Mouse (Mus musculus) gastrocnemius, postnatal 4 days (tissue): Measurements from ENCODE around the gene Polr2l. TPM values are rescaled to one million over a fixed set of nuclear protein-coding genes. Genes with fewer than 3 reads are reported as not detected.
A peak's percentile ranks its signal among the peaks of the same experiment; 100 is the strongest.

Source experiments
- DNase-seq, 2 experiments: peaks; one replicate each; pipeline ENCODE4 v3.0.0; 2021 to 2022; ENCODE audit warnings: low spot score in 2 of 2, mixed read lengths in 2 of 2
- long read RNA-seq, 2 experiments: library from polyadenylated mRNA; stranded (forward); transcript quantifications; one replicate each; pipeline ENCODE4 v2.0.0; 2021
- total RNA-seq, 2 experiments: library from RNA; stranded (reverse); gene quantifications; 2 replicates each; pipeline ENCODE4 v1.2.3; 2021

The Polr2l gene
- 10 to 100 TPM; 35.3 to 35.9 TPM for total RNA-seq
- long read RNA-seq, experiment 1, transcript Polr2l-201 (2 exons, 1,650 nt), result major isoform, 22 of 60 reads
- long read RNA-seq, experiment 1, partial matches to known transcripts, result 0 of 60 reads
- long read RNA-seq, experiment 1, other reads (novel, unspliced or antisense), result 38 of 60 reads
- long read RNA-seq, experiment 2, transcript Polr2l-201 (2 exons, 1,650 nt), result major isoform, 39 of 86 reads
- long read RNA-seq, experiment 2, partial matches to known transcripts, result 0 of 86 reads
- long read RNA-seq, experiment 2, other reads (novel, unspliced or antisense), result 47 of 86 reads

DNA sequence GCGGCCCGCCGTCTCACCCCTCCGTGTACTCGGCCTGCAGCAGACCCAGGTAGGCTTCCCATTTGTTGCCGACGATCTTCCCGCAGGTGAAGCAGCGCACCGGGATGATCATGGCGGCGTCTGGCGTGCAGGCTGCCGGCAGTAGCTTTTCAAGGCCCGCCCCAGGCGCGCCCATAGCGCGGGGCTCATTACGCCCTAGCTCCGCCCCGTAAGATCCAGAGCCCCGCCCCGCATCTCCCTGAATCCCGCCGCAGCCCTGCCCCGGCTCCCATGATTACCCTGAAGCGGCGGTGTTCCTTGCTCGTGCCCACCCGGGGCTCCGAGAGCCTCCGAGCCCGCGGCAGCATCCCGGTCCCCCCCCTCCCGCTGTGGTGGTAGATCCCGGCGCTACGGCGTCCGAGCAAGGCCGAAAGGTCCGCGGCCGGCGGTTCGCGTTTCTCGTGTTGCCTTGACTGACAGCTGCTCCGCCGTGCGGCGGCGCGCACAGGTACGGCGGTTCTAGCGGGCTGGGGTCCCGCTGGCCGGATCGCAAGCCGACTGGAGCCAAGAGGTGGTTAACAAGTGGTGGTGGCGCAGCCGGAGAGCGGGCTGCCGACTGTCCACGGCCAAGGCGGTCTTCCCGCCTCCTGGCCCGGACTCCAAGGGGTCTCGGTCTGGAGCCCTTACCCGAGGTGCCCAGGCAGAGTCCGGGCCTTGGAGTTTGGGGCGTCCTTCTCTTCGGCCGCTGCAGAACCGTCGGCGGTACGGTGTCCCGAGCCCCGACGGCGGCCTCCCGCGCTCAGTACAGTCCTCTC lies at the start of gene Polr2l, which contains the start of gene Tspan4:
Gene Polr2l, minus strand, starts transcription at position 122 of the 794 bp plus-strand sequence.
Gene Tspan4, plus strand, starts transcription at position 230 of the 794 bp plus-strand sequence.
- peak; percentile 67 to 86 for DNase-seq

DNA sequence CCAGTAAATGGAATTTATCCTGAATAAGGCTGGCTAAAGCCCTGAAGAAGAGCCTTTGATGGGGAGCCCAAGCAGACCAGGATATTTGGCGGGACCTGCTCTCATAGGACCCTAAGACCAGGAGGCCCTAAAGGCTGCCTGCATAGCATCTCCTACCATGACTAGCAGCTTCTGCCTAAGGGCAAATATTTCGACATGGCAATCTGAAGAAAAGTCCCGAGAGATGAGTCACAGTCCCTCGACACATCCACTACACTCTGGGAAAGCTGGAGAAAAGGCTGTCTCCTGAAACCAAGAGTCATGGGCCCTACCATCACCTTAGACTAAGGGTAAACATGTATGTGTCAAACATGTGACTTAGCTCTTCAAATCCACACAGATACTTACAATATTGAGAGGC lies 49.3 kb upstream of the Polr2l start:
- DNase-seq, result no peak

DNA sequence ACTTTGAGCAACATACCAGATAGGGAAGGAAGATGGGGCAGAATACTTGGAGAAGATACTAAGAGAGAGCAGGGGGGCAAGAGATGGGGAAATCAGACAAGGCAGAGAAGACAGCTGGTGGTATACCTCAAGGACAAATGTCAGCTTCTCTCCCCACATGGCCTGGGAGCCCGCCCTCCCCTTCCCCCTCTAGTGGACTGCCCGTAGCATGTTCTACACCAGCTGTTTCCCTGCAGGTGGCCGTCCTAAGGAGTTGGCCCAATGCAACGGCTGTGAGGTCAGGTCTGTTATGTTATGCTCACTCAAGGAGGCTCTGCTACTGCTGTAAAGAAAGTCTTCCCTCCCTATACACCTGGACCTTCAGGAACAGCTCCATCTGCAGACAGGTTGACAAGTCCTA lies 48.1 kb upstream of the Polr2l start:
- DNase-seq, result no peak

DNA sequence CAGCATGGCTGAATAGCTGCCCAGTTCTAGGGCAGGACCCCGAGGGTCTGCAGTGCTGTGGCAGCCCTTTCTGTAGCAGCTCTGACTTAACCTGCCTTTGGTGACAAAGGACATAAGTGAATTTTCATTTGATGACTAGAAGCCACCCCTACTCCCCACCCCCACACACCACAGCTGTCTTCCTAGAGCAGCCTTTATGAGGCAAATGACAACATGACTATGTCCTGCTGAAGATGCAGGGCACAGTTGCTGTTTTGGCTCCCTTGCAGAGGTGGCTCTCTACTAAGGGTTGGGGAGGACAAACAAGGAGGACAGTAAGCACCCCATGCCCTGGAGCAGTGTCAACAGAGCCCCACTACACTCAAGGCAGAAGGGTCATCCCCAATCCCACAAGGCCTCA lies 44.9 kb upstream of the Polr2l start:
- no peak for DNase-seq

DNA sequence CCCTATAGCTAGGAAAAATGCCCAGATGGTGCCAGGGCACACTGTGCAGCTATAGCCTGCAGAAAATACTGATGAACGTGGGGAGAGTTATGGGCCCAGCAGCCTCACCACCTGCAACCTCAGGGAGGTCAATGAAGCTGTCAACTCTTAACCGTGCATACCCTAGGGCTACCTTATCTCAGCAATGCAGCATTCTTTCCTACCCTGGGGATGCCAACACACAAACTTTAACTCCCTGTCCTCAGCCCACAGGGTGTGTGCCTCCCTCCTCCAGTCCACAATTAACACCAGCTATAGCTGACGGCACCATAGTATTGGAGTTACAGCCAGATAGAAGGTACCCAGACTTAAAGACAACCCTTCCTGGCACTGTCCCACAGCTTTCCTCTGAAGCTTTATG lies 44.0 kb upstream of the Polr2l start:
- DNase-seq, result no peak

DNA sequence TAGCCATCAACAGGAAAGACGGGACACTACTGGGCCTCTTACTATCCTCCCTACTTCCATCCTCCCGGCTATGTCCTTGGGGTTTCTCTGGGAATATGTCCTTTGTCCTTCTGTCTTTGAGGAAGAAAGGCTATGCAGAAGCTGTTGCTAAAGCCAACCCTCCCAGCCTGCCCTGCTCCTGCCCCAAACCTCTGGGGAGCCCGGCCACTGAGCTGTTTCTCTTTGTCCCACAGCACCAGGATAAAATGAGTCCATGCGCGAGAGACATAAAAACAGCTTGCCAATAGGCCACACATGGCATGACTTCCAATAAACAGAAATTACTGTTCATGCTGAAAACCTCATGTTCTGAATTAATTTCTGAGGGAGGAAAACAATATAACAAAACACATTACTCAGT lies 43.4 kb upstream of the Polr2l start:
- no peak for DNase-seq

DNA sequence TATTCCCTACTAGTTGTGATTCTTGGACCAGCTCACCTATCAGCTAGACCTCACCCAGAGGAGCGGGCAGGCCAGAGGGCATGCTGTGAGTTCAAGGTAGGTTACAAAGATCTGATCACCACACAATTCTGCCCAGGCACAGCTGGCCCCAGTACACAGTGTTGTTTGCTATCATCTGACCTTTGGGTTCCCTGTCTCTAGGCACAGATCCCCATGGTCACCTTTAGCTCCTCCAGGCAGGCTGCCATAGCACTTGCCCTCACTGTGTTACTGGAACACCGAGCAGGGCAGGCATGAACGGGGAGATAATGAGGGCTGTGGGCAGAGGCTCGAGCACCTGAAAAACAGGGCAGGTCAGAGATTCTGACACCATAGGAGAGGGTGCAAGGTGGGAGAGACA lies 42.7 kb upstream of the Polr2l start:
- no peak for DNase-seq

DNA sequence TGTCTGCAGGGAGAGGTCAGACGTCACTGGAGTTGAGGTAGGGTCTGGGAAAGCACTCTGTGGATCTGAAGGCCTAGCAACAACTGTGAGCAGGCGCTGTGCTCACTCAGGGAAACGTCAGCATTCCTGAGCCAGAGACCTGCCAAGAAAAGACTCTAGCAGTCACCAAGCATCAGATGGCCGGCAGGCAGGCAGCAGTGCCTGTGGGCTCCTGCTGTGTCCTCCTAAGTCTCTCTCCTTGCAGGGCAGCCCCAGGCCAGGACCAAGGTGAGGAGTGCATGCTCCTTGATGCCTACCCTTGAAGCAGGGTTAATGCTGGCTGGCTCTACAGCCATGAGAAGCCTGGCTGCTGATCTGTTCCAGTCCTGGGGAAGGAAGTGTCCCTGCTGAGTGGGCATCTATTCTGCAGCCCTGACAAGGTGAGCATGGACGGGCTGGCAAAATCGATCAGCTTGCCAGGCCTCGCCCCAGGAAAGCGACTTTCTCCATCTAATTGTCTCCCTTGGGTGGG lies 35.8 kb upstream of the Polr2l start:
- DNase-seq, result no peak

DNA sequence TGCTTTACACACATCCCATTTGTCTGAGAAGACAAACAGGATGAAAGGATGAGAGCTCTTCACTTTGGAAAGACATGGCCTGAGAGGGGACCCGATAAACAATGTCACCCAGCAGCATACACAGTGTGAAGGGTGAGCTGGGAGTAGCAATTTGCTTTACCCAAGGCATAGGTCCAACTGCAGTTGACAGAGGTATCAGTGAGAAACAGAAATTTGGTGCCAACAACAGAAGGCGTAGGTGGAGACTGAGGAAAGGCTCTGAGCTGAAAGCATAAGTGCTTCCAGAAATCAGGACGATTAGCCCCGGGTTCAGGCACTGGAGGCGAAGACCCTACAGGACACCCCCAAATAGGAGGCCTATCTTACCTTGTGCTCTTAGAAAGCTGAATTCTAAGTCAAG lies 35.3 kb upstream of the Polr2l start:
- DNase-seq, result no peak

DNA sequence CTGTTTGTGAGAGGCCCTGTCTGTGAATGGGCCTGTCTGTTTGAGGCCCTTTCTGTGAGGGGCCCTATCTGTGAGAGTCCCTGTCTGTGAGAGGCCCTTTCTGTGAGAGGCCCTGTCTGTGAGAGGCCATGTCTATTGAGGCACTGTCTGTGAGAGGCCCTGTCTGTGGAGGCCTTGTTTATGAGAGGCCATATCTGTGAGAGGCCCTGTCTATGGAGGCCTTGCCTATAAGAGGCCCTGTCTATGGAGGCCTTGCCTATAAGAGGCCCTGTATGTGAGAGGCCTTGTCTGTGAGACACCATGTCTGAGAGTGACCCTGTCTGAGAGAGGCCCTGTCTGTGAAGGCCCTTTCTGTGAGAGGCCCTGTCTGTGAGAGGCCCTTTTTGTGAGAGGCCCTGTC lies 33.2 kb upstream of the Polr2l start:
- no peak for DNase-seq

DNA sequence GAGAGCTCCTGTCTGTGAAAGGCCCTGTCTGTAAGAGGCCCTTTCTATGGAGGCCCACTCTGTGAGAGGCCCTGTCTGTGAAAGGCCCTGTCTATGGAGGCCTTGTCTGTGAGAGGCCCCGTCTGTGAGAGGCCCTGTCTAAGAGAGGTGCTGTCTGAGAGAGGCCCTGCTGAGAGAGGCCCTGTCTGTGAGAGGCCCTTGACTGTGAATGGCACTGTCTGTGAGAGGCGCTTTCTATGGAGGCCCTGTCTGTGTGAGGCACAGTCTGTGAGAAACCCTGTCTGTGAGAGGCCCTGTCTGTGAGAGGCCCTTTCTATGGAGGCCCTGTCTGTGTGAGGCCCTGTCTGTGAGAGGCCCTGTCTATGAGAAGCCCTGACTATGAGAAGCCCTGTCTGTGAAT lies 31.3 kb upstream of the Polr2l start:
- no peak for DNase-seq

DNA sequence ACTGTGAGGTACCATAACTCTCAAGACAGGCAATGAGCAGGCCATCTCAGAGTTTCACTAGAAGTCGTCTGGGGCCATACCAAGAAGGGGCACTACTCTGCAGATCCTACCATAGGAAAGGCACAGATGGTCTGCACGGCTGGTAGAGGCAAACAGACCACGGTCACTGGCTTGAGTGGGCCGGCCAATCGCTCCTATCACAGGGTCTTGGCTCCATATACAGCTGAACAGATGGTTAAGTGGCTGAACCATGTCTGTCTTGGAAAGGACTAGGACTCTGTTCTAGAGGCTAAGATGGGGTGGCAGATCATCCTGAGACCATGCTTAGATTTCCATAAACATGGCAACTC lies 27.6 kb upstream of the Polr2l start:
- no peak for DNase-seq

DNA sequence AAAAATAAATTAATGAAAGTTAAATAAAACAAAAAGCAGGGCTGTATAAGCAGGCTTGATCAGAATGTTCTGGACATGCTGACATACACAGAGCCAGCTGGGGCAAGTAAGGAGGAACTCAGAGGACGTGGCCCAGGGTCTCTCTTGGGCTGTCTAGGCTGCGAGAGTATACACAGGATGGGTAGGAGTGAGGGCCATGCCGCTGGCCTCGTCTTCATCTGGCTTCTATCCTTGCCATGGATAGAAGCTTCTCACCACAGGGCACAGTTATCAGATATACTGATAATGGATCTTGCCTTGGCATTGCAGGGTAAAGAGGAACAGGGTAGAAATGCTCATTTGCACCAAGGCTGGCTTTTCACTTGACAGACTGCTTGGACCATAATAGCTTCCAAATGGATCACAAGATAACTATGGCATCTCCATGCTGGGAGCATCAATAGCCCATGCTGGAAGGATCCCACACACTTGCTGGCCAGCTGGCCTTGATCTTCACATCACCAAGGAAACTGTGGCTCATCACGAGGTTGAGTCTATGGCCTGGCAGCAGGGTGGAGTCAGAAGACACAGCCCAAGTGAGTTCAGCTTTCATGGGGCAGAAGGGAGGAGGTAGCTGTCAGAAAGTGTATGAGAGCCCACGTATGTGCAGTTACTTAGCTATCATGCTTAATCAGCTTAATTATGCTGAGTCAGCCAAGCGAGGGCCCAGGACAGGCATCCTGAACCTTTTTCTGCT lies 27.1 kb upstream of the Polr2l start:
- DNase-seq, result no peak

DNA sequence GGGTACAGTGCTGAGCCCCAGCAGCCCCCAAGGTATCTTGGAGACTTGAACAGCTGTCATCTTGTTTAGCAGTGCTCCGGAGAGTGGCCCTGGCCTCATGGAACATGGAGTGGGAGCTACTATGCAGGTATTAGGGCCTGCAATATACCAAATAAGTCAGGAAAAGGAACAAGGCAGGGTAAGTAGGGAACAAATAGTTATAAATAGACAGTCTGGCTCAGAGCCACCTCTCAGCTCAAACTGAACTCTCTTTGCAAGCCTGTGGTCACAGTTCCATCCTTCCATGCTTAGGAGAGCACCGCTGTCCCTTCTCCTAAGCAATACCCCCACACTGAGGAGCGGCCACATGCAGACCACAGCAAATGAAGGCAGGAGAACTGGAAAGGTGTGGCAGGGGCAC lies 22.7 kb upstream of the Polr2l start:
- DNase-seq, result no peak

DNA sequence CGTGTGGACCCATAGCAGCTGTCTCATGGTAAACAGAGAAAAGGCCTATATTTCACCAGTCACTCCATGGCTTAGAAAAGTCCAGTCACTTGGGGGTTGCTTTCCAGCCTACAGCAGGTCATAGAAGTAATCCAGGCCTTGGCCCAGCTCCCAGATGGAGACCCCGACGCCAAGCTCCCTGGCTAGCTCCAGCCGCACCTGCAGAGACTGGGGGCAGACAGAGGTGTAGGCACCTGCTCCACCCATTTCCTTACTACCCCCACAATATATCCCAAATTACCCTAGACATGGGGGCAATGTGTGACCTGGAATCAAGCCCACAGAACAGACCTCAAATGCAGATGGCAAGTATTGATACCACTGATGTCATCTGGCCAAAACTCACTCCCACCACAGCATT lies 21.0 kb upstream of the Polr2l start:
- no peak for DNase-seq

DNA sequence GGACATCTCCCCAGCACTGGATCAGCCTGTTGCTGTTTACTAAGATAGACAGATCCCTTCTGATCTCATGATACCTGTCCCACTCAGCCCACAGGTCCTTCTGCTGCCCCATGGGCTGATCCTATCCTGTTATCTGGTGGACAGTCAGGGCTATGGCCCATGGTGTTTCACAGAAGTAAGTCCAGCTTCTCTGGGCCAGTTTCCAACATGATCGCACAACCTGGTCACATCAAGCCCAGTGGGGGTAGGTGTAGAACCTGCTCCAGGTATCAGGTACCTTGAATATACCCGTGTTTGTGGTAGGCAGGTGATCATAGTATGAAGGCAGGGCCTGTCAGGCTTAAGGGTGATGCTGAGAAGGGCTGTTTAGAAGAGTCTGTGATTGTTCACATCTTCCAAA lies 20.4 kb upstream of the Polr2l start:
- DNase-seq, result no peak

DNA sequence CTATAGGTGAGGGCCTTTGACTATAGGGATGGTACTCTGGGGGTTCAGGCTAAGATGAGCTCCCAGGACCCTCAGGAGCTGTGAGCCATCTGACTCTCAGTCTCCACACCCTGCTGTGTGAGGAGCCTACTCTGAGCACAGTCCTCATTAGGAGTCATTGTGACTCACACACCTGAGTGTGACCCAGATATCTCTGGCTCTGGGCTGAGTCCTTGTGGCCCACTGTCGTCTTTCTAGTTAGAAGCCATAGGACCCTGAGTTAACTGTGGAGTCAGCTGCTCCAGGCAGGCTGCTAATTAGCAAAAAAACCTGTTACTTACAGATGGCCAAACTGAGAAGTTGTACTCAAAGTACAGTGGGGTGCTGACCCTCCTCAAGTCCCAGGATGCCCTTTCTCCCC lies 18.8 kb upstream of the Polr2l start:
- no peak for DNase-seq

DNA sequence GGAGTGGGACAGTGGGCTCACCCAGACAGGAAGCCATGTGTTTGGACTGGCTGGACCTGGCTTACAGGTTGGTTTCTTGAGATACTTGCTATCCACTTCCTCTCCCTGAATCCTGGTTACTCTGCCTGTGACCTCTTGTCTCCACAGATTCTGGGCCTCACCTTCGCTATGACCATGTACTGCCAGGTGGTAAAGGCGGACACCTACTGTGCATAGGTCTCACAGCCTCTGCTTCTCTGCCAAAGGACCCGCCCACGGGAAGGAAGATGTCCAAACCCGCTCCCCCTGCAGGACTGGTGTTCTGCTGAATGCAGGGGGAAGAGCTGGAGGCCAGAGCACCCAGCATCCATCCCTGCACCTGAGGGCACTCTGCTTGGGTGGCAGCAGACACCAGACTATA lies 17.8 kb upstream of the Polr2l start:
- no peak for DNase-seq

DNA sequence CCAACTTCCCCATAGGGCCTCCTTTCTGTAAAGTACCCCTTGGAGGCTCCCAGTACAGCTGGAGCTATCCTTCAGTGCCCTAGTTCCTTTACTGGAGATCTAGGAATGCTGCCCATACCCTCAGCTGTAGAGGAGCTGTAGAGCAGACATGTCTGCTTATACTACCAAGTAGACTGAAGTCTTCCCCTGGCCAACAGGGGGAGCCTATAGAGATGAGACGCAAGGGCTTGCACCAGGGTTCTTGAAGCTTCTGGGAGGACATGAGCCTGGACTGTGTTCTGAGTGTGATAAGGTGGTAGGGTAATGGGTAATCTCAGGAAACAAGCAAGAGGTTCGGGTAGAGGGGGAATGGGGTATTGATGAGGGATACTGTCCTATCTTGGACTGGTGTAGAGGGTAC lies 16.2 kb upstream of the Polr2l start:
- no peak for DNase-seq

DNA sequence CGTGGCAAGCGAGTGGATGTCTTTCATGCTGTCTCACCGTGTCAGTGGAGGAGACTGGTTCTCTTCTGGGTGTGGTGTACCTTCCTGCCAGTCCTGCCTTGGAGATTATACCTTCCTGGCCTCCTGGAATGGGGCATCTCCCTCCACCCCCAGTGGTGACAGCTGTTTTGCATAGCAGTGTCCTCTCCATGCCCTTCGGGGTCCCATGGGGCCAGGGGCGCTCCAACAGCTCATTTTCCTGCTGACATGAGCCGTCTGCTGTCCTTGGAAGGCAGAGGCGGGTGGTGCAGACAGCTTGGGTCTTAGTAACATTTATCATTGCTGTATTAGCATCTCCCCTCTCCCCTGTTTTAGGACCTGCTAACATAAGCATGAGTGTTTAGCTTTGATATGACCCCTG lies 12.2 kb upstream of the Polr2l start:
- DNase-seq, result no peak

DNA sequence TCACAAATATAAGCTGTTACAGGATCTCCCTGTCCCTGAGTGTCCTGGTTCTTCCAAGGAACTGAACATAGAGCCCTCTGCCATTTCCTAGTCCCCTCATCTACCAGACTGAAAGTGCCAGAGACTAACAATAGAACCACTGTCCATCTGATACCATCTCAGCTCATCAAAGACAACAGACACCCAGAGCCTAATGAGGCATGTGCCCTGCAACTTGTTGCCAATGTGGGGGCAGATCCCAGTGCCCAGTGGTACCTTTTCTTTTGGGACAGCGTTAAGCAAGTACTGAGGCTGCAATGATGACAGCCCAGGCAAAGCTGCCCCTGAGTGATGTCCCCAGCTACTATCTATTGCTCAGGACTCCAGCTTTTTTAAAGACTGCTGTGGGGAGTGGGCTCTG lies 11.3 kb upstream of the Polr2l start:
- DNase-seq, result no peak

DNA sequence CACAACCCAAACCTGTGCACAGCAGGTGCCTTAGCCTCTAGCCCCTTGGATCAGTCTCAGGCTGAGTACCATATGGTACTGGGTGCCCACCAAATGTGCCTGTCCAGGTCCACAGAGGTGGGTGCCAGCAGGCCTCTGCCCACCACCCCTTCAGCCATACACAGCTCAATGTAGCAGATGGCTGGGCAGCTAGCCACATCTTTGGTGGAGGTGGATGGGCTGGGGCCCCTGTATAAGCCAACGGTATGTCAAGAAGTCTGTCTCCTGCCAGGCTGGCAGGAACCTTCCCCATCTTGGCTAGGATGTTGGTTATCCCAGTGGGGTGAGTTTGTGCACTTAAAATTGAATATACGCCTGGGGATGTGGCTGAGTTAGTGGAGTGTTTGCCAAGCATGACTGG lies 10.7 kb upstream of the Polr2l start:
- no peak for DNase-seq
